Mouse (Mus musculus): ENCODE data around the gene Dnah2.
"Not testable (repeated sequence)": the region's sequence is repeated elsewhere in the genome, so short reads cannot be mapped to it uniquely, and the experiment has no call there.

Dnah2 gene

DNA sequence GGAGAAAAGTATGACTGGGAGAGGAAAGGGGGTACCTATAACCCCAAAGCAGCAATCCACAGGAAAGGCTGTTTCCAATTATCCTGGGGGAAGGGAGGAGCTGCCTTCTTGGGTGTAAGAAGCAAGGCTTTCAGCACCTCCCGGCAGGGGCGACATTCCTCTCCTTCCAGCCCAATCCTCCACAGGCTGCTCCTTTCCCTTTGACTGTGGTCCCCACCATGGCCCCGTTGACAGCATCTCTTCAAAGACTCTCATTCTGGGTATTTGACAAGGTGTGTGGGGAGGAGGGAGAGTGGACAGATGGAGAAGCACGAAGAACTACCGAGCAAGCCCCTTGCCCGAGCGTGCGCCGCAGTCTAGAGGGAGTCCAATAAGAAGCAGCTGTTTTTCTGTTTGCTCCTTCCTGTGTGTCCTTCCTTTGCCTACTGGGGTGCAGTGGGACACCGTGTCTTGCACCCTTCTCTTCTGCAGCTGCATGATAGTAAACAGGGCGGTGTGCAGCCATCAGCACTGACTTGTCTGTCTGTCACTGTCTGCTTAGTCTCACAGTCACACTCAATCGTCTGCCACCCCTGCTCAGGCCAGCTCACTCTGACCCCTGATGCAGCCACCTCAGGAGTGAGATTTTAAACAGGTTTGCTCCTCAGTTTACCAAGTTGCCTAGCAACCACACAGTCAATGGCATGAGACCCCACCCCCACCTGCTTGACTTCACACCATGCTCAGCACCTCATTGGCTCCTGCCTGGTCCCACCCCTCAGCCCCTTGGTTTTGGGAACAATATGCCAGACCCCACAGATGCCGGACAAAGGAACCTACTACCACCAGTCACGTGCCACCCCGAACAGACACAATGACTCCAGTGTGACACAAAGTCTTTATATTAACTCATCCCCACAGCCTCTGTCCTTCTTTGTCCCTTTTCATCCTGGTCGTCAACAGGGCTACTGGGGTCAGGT is 12.3 kb upstream of the Dnah2 start:
- DNase-seq: no peak

DNA sequence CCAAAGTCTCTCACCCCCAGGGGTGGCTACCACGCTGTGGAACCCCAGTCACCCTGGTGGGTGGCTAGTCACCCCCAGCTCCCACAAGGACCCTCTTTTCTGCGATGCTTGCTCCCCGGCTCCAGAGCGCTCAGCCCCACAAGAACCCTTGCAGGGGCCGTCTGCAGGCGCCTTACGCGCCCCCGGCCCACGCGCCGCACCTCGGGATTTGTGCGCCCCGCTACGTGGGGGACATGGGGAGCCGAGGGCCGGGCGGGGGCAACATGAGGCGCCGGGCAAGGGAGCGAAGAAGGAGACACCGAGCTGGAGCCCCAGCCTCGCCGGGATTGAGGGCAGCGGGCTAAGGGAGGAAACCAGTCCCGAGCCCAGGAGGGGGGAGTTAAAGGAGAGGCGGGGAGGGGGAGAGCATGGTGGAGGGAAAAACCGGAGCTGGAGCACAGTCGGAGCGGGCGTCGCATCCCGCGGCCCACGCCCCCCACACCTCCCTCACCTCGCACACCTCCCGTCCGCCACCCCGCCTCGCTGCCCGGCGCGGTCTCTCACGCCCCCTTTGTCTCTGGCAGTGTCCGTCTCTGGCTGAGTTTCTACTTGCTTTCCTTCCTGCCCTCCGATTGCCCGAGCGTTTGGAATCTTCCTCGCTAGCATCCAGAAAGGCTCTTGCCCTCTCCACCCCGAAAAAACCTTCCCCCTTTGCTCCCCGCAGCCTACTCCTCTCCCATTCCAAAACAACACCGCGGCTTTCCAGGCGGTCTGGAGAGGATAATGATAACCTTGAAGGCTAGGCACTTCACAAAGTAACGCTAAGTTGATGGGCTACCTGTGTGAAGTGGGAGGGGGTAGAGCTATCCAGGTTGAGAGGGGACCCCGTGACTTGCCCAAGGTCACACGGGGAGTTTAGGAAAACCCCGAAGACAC is 11.2 kb upstream of the Dnah2 start, which contains the start of gene Efnb3:
Gene Efnb3, minus strand, starts transcription at position 355 of the 915 bp plus-strand sequence.
- no peak for DNase-seq

- DNase-seq: no peak
Observed at GRCm38 (mm10) chr11:69559183-69559582, 10.3 kb upstream of the Dnah2 start.

DNA sequence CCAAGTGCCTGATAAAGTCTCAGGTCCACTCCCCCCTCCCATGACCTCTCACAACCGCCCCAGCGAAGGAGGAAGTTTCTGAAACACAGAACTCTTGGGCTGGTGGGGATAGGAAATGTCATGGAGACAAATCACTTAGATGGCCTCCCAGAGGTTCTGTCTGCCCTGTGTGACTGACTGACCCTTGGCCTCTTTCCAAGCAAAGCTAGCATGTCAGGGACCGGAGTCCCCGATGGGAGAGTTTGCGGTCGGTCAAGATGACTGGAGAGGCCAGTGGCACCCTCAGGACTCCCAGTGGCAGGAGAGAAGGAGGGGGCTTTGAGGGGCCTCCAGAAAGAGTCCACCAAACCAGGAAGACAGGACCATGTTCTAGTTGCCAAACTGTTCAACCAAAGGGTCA is 9.8 kb upstream of the Dnah2 start:
- DNase-seq: no peak

- no peak for DNase-seq
Observed at GRCm38 (mm10) chr11:69557381-69557958, 8.6 kb upstream of the Dnah2 start.

GRCm38 (mm10) chr11:69554539-69555140 is 5.7 kb upstream of the Dnah2 start:
- DNase-seq: no peak

GRCm38 (mm10) chr11:69553341-69553721 is 4.4 kb upstream of the Dnah2 start:
- no peak for DNase-seq

DNA sequence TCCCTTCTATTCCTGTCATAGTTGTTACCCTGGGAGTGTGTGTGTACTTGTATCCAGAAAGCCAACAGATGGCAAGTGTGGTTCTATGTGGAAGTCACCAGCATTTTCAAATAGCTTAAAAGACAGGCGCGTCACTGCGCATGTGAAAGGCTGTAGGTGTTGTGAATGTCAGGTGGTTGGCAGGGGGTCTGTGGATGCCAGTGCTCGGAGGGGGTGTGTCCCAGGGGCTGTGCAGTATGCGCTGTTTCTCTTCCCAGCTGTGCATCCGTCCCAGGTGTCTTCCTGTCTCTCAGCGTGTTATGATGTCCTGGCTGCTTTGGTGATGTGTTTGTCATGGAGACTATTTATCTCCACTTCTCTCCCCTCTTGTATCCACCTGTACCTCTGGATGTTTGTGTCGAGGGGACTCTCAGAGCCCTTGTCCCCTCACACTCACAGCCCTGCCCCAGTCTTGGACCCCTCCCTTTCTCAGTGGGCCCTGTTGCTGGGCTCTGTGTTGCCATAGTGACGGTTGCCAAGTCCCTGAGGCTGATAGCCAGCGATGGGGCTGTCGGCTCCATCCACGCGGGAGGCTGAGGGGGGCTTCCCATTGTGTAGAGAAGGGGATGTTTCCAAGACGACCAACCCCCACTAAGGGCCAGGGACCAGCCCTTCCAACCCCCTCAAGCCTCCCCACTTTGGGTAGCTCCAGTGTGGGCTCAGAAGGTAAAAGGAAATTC is 3.9 kb upstream of the Dnah2 start:
- no peak for DNase-seq

DNA sequence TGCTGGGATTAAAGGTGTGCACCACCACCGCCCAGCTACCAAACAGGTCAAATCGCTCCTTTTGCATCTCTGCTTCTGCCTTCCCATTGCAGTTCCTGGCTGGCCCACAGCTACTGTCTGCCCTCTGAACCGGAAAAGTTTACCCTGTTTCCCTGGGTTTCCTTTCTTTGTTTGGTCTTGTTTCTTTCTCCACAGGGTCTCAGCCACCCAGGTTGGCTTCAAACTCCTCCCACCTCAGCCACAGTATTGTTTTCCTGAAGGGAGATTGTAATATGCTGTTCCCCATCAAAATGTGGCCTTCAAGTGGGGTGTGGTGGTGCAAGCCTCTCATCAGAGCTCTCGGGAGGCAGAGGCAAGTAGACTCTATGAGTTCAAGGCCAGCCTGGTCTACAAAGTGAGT is 2.4 kb upstream of the Dnah2 start:
- DNase-seq: no peak

DNA sequence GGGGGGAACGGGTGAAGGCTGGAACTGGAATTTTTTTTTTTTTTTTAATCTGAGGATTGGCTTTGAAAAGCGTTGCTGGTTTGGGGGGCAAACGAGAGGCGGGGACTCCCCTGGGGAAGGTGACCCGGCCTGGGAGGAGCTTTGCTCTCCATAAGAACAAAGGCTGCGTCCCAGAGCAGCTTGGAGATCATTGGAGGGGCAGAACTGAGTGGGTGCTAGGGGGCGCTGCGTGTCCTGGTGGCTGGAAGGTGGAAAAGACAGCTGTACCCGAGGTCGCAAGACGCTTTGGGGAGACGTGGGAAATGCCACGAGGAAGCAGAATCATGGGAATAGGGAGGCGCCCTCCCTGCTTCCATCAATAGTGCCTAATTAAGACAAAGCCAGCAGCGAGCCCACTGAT is 1.8 kb downstream of the Dnah2 start:
- peak; percentile 20 to 36 for DNase-seq

GRCm38 (mm10) chr11:69546423-69547053 is 2.4 kb downstream of the Dnah2 start:
- DNase-seq: peak; percentile 78

GRCm38 (mm10) chr11:69545957-69546356 is 3.0 kb downstream of the Dnah2 start:
- no peak for DNase-seq

- no peak for DNase-seq
Observed at GRCm38 (mm10) chr11:69543598-69543997, 5.3 kb downstream of the Dnah2 start.

- not testable (repeated sequence) for DNase-seq
Observed at GRCm38 (mm10) chr11:69541741-69542140, 7.2 kb downstream of the Dnah2 start.

DNA sequence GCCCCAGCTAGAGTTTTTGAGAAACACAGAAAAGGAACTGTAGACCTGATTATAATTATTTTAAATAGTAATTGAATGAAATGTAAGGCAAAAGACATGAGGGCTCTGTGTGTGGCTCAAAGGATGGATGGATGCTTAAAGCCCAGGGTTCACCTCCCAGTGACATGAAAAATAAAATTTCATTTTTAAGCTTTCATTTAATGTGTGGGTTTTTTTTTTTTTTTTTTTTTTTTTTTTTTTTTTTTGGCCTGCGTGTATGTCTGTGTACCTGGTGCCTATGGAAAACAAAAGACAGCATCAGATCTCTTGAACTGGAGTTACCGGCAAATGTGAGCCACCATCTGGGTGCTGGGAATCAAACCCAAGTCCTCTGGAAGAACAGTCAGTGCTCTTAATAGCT is 8.2 kb downstream of the Dnah2 start:
- DNase-seq: no peak

DNA sequence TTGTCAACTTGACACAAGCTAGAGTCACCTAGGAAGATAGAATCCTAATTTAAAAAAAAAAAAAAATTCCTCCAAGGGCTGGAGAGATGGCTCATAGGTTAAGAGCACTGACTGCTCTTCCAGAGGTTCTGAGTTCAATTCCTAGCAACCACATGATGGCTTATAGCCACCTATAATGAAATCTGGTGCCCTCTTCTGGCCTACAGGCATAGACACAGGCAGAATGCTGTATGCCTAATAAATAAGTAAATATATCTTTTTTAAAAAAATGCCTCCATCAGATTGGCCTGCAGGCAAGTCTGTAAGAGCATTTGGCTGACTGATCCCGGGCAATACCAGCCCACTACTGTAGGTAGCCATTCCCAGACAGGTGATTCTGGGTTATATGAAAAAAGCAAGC is 13.9 kb downstream of the Dnah2 start:
- DNase-seq: no peak

- DNase-seq: no peak
Observed at GRCm38 (mm10) chr11:69532480-69533150, 16.3 kb downstream of the Dnah2 start.

DNA sequence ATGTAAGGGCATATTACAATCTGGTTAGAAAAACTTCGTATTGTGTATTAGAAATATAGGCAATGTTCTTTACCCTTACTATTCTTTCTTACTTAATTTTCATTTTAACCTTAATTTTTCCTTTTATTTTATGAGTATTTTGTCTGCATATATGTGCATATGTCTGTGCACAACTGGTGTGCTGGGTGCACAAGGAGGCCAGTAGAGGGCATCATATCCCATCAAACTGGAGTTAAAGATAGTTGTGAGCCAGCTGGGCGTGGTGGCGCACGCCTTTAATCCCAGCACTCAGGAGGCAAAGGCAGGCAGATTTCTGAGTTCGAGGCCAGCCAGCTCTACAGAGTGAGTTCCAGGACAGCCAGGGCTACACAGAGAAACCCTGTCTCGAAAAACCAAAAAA is 18.2 kb downstream of the Dnah2 start:
- not testable (repeated sequence) for DNase-seq

- DNase-seq: not testable (repeated sequence)
Observed at GRCm38 (mm10) chr11:69530281-69530680, 18.6 kb downstream of the Dnah2 start.

DNA sequence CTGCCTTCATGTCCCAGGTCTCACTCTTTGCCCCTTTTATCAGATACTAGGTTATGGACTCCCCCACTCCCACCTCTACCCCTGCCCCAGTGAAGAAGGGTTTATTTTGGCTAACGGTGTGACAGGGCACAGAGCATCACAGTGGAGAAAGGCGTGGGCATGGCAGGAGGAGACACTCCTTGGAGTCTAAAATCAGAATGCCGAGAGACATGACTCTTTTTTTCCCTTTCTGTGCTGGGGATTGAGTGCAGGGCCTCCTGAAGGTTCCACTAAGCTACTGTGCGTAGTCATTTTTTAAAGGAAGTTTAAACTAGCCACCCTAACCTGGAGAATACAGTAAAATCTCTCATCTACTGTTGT is 20.9 kb downstream of the Dnah2 start:
- no peak for DNase-seq

All from B cell, adult 2 months (primary cell).